Mouse (Mus musculus) kidney, embryonic 14.5 days (tissue): ENCODE data around the gene Srrd. TPM values are rescaled to one million over a fixed set of nuclear protein-coding genes. Genes with fewer than 3 reads are reported as not detected.

Experiments
- ATAC-seq: fragments of 200-750 bp; cut with Nextera tagmentation; 2 replicates; pipeline ENCODE4 v1.8.0; 2017; ENCODE audit warnings: moderate number of reproducible peaks, mild to moderate bottlenecking, moderate TSS enrichment, moderate library complexity; ENCODE audit not compliant: low FRiP score, low TSS enrichment
- H3K27ac ChIP-seq: fragments of 300-500 bp; sonication (generic); 2 replicates; pipeline ENCODE4 v1.5.1; 2014; ENCODE audit warnings: low read depth, mild to moderate bottlenecking, low read length, moderate library complexity, mixed read lengths
- H3K27me3 ChIP-seq: fragments of 300-500 bp; sonication (generic); 2 replicates; pipeline ENCODE4 v1.6.1; 2014; ENCODE audit warnings: mild to moderate bottlenecking, low read length; ENCODE audit not compliant: control insufficient read depth, insufficient read depth
- H3K36me3 ChIP-seq: fragments of 300-500 bp; sonication (generic); 2 replicates; pipeline ENCODE4 v1.6.1; 2014; ENCODE audit warnings: low read length, mixed read lengths; ENCODE audit not compliant: control insufficient read depth, insufficient read depth
- H3K4me1 ChIP-seq: fragments of 300-500 bp; sonication (generic); 2 replicates; pipeline ENCODE4 v1.6.1; 2014; ENCODE audit warnings: low read length, mixed read lengths; ENCODE audit not compliant: control insufficient read depth, insufficient read depth
- H3K4me2 ChIP-seq: fragments of 300-500 bp; sonication (generic); replicated peaks from 2 replicates; pipeline ENCODE4 v1.6.1; 2014; ENCODE audit warnings: low read depth, mild to moderate bottlenecking, low read length
- H3K4me3 ChIP-seq: fragments of 300-500 bp; sonication (generic); 2 replicates; pipeline ENCODE4 v1.5.1; 2014; ENCODE audit warnings: mild to moderate bottlenecking, low read length
- H3K9ac ChIP-seq: fragments of 300-500 bp; sonication (generic); 2 replicates; pipeline ENCODE4 v1.6.1; 2014; ENCODE audit warnings: low read depth, mild to moderate bottlenecking, low read length, moderate library complexity
- H3K9me3 ChIP-seq: fragments of 300-500 bp; sonication (generic); 2 replicates; pipeline ENCODE4 v1.6.1; 2016; ENCODE audit warnings: low read length; ENCODE audit not compliant: control insufficient read depth
- WGBS: fragments of 180-500 bp; shearing (Covaris S2); extraction: QIAGEN DNeasy Blood & Tissue Kit; methylation state at CpG from one replicate; pipeline ENCODE4 v1.1.7; 2014; 5-methylcytosine and 5-hydroxymethylcytosine counted together
- polyA plus RNA-seq: library from polyadenylated mRNA; unstranded; fragments of >200 nt; fragmentation: Nextera tagmentation; extraction: Ambion mirVana; gene quantifications from 2 replicates; pipeline ENCODE4 v1.2.1, GENCODE M21; 2014

Srrd gene
- 46.0 and 47.0 TPM in 2 replicates for polyA plus RNA-seq

DNA sequence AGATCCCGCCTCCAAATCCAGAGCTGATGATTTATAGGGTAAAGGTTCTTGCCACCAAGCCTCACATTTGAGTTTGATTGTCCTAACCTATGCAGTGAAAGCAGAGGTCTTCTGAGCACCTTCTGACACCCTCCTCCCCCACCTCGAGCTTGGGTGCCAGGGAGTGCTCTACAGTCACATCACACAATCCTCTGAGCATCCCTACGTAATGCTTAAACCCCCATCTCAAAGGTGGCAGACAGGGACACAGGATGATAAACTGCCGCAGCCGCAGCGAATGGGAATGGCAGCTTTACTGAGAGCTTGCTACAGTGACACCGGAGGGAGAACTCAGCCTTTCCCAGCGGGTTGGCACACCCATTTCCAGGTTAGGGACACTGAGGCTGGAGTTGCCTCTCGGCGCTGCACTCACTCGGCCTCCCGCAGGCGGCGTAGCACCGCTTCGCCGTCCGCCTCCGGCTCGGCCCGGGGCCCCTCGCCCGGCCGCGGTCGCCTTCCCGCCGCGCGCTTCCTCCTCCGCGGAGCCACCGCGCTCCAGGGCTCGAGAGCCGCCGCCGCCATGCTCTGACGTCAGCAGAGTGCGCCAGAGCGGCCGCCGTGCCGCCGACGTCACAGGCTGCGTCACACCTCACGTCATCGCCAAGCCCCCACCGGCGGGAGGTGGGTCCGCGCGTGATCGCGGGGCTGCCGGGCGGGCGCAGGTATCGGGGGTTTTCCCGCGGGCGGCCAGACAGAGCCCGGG is at the start of gene Srrd, which contains the start of gene Hps4:
Gene Srrd, minus strand, starts transcription at position 578 of the 742 bp plus-strand sequence.
Gene Hps4, plus strand, starts transcription at position 621 of the 742 bp plus-strand sequence.
- Histone ChIP-seq H3K36me3 (peaks cover 21% of the 10 kb centered on the region), H3K27ac (no peak within 1 kb of the TSS)
- WGBS = 2% methylated on average over 41 of the region's 64 CpGs

DNA sequence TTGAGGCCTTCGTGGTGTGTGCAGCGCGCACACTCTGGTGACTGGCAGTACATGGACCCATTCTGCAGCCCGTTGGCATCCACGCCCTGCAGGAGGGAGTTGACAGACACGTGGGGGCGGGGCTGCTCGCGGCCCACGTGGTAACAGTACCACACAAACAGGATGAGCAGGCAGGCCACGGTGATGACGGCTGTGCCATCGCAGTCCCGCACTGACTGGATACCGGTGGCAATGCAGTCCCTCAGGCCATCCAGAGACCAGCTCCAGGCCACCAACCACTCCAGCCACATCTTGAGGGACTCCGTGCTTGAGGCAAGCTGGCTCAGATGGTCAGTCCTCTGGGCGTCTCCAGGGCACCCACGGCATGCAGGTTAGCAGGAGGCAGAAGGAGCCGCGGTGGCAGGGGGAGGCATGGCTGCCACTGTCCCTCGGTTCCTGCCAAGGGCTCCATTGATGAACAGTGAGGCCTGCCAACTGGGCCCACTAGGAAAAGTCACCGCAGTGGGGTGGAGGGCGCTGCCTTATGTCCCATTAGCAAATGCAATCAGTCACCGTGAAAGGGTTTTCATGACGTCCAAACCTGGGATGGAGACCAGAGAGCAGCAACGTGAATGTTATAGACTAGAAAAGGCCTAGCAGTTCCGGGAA is 49.0 kb upstream of the Srrd start:
- no peaks in the 10 kb centered on the region for H3K9me3 ChIP-seq
- no peaks in the 10 kb centered on the region for H3K36me3 ChIP-seq
- no peak overlapping the region for H3K4me2 ChIP-seq
- H3K27me3 ChIP-seq = peaks cover 12% of the 10 kb centered on the region; the same call in 1 of the 2 replicates
- 74% methylated on average over 27 of the region's 27 CpGs for WGBS
- H3K27ac ChIP-seq = no peak overlapping the region
- H3K4me1 ChIP-seq = no peaks in the 10 kb centered on the region; the same call in 1 of the 2 replicates
- no peak overlapping the region for H3K4me3 ChIP-seq
- no peak for ATAC-seq
- H3K9ac ChIP-seq = no peak overlapping the region

More for the DNA sequence above, at the start of gene Srrd, which contains the start of gene Hps4:
- peaks cover 12% of the 10 kb centered on the region for H3K4me1 ChIP-seq
- H3K4me3 ChIP-seq = peak within 1 kb of the TSS; percentile 65
- no peaks in the 10 kb centered on the region for H3K9me3 ChIP-seq
- peak within 1 kb of the TSS; percentile 73 for H3K4me2 ChIP-seq
- H3K9ac ChIP-seq = peak within 1 kb of the TSS; percentile 70
- H3K27me3 ChIP-seq = no peaks in the 10 kb centered on the region
- peak; percentile 62 for ATAC-seq

DNA sequence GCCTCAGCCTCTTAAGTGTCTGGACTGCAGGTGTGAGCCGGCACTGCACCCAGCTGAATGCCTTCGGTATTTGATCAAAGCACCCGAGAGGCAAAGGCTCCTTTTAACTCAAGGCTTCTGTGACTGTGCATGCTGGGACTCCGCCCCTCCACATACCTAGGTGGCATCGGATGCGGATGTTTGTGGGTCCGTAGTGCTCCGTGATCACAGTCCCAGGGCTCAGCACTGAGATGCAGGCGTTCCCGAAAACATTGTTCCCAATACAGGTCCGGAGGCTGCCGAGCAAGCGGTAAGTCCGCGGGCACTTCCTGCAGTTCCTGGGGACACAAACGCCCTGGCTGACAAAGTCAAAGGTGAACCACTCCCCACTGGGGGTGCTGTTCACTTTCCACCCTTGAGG is 48.2 kb upstream of the Srrd start:
- Histone ChIP-seq H3K27me3 (peaks cover 12% of the 10 kb centered on the region; the same call in 1 of the 2 replicates), H3K36me3 (no peaks in the 10 kb centered on the region), H3K4me3 (no peak overlapping the region), H3K4me2 (no peak overlapping the region), H3K27ac (no peak overlapping the region), H3K9me3 (no peaks in the 10 kb centered on the region), H3K4me1 (no peaks in the 10 kb centered on the region; the same call in 1 of the 2 replicates), H3K9ac (no peak overlapping the region)
- 63% methylated on average over 16 of the region's 16 CpGs for WGBS
- no peak for ATAC-seq

DNA sequence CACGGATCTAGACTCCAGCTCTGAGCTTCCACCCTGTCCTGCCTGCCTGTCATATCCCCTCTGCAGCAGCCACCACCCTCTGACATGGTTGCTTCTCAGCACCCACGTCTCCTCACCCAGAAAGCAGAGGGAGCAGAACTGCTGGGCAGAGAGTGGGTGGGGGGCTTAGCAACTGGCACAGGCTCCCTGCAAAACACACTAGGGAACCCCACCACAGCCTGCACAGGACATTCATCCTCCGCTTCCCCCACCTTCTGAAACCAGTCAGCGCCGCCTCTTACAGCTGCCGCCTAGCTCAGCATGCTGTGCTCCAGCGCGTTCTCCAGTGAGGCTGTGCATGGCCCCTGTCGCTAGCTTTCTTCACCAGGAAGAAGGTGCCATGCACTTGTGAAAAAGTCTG is 46.5 kb upstream of the Srrd start:
- Histone ChIP-seq H3K27ac (no peak overlapping the region), H3K4me1 (no peaks in the 10 kb centered on the region; the same call in 1 of the 2 replicates), H3K9ac (no peak overlapping the region), H3K4me2 (no peak overlapping the region), H3K9me3 (no peaks in the 10 kb centered on the region), H3K27me3 (peaks cover 11% of the 10 kb centered on the region; the same call in 1 of the 2 replicates), H3K4me3 (no peak overlapping the region), H3K36me3 (no peaks in the 10 kb centered on the region)
- WGBS = 66% methylated on average over 9 of the region's 9 CpGs
- no peak for ATAC-seq

DNA sequence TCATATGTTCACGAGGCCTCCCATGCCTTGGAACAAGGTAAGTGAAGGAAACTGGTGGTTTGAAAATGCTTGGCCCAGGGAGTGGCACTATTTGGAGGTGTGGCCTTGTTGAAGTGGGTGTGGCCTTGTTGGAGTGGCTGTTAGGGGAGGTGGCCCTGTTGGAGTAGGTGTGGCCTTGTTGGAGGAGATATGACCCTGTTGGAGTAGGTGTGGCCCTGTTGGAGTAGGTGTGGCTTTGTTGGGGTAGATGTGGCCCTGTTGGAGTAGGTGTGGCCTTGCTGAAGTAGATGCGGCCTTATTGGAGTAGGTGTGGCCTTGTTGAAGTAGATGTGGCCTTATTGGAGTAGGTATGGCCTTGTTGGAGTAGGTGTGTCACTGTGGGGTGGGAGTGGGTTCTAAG is 43.1 kb upstream of the Srrd start:
- no peaks in the 10 kb centered on the region for H3K36me3 ChIP-seq
- WGBS = 72% methylated on average over 2 of the region's 2 CpGs
- no peak overlapping the region for H3K4me2 ChIP-seq
- no peak for ATAC-seq
- H3K27ac ChIP-seq = no peak overlapping the region
- no peak overlapping the region for H3K9ac ChIP-seq
- H3K4me3 ChIP-seq = no peak overlapping the region
- no peaks in the 10 kb centered on the region for H3K4me1 ChIP-seq
- no peaks in the 10 kb centered on the region for H3K9me3 ChIP-seq
- H3K27me3 ChIP-seq = no peaks in the 10 kb centered on the region

DNA sequence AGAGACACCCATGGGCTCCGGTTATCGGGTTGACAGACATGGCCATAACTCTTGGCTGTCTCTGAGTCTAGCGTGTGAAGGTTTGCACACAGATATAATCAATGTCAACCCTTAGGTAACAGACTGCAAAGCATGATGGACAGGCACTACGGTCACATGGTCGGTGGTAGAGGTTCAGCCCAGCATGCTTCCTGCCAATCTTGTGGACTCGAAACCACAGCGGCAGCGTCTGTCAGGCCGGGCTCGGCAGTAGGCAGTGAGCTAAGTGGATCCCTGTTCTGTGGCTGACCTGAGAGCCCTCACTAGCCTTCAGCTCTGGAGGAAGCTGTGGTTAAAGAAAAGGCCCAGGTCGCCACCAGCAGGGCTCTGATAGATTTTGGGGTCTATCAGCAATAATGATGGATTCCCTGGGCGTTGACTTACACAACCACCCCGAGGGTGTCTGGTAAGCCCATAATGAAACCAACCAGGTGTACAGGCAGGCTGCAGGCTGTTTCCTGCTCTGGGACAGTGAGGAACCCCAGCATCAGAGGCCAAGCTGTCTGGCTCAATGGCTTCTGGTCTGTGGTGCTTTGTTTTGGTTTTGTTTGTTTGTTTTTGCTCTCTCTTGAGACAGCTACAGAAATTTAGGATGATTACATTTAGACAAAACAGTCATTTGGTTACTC is 42.1 kb upstream of the Srrd start:
- no peaks in the 10 kb centered on the region for H3K9me3 ChIP-seq
- no peak for ATAC-seq
- no peak overlapping the region for H3K4me3 ChIP-seq
- no peak overlapping the region for H3K4me2 ChIP-seq
- no peak overlapping the region for H3K27ac ChIP-seq
- no peaks in the 10 kb centered on the region for H3K4me1 ChIP-seq
- H3K36me3 ChIP-seq = no peaks in the 10 kb centered on the region
- H3K9ac ChIP-seq = no peak overlapping the region
- no peaks in the 10 kb centered on the region for H3K27me3 ChIP-seq
- WGBS = 90% methylated on average over 13 of the region's 13 CpGs

DNA sequence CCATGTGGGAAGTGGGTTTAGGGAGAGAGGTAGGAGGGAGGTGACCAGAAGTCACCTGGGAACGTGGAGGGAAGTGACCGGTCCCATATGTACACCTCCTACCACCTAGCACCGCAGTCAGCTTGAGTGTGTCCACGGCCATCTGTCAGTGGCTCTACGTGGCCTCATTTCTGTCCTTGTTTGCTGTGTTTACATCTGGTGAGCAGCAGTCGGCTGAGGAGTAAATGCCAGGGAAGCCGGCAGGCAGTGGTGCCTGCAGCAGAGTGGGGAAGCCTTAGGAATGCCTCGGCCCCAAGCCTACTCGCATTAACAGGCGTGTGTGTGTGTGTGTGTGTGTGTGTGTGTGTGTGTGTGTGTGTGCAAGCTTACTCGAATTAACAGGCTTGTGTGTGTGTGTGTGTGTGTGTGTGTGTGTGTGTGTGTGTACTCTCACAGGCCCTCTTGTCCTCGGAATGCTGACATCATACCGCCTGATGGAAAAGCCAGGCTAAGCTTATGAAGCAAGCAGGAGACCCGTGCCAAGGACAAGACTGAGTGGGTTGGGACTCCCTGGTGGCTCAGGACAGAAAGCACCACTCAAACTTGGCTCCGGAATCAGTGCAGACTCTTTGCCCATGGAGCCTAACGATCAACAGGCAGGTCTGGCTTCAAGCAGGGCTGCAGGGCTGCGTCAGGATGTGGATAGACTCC is 39.9 kb upstream of the Srrd start:
- H3K4me1 ChIP-seq = no peaks in the 10 kb centered on the region
- no peaks in the 10 kb centered on the region for H3K9me3 ChIP-seq
- WGBS = 67% methylated on average over 16 of the region's 17 CpGs
- no peak overlapping the region for H3K4me2 ChIP-seq
- H3K4me3 ChIP-seq = no peak overlapping the region
- H3K9ac ChIP-seq = no peak overlapping the region
- peaks cover 7% of the 10 kb centered on the region; the same call in 1 of the 2 replicates for H3K36me3 ChIP-seq
- no peaks in the 10 kb centered on the region for H3K27me3 ChIP-seq
- H3K27ac ChIP-seq = no peak overlapping the region
- no peak for ATAC-seq

DNA sequence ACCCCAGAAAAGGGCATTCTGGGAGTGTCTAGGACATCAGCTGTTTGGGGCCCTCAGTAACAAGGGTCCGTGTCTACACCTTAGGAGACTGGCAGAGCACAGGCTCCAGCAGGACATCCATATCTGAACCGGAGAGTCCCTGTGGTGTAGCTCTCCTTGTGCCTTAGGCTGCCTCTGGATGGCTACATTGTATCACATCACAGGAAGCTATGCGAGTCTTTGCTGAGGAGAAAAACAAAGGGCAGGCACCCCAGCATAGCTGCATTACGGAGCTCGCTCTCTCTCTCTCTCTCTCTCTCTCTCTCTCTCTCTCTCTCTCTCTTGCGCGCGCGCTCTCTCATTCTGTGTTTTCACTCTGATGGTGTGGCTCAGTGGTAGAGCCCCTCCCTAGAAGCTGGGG is 39.2 kb upstream of the Srrd start:
- Histone ChIP-seq H3K9me3 (no peaks in the 10 kb centered on the region), H3K27me3 (no peaks in the 10 kb centered on the region), H3K36me3 (peaks cover 10% of the 10 kb centered on the region; the same call in 1 of the 2 replicates), H3K4me2 (no peak overlapping the region), H3K9ac (no peak overlapping the region), H3K4me1 (no peaks in the 10 kb centered on the region), H3K27ac (no peak overlapping the region), H3K4me3 (no peak overlapping the region)
- WGBS = 71% methylated on average over 9 of the region's 9 CpGs
- no peak for ATAC-seq
